Mouse (Mus musculus) kidney, embryonic 16.5 days (tissue): Measurements from ENCODE around the gene Sytl3. TPM values are rescaled to one million over a fixed set of nuclear protein-coding genes. Genes with fewer than 3 reads are reported as not detected.

Source experiments
- ATAC-seq: fragments of 200-750 bp; cut with Nextera tagmentation; 2 replicates; pipeline ENCODE4 v1.8.0; 2017; ENCODE audit warnings: moderate TSS enrichment; ENCODE audit not compliant: low FRiP score, low TSS enrichment
- H3K27ac ChIP-seq: fragments of 300-500 bp; sonication (generic); 2 replicates; pipeline ENCODE4 v1.5.1; 2014; ENCODE audit warnings: low read length
- H3K27me3 ChIP-seq: fragments of 300-500 bp; sonication (generic); 2 replicates; pipeline ENCODE4 v1.6.1; 2014; ENCODE audit warnings: low read length, control low read depth, mixed read lengths; ENCODE audit not compliant: insufficient read depth
- H3K36me3 ChIP-seq: fragments of 300-500 bp; sonication (generic); 2 replicates; pipeline ENCODE4 v1.6.1; 2014; ENCODE audit warnings: low read length, control low read depth, mixed read lengths; ENCODE audit not compliant: insufficient read depth
- H3K4me1 ChIP-seq: fragments of 300-500 bp; sonication (generic); 2 replicates; pipeline ENCODE4 v1.6.1; 2014; ENCODE audit warnings: low read length, control low read depth, mixed read lengths; ENCODE audit not compliant: insufficient read depth
- H3K4me2 ChIP-seq: fragments of 300-500 bp; sonication (generic); replicated peaks from 2 replicates; pipeline ENCODE4 v1.6.1; 2014; ENCODE audit warnings: low read depth, low read length
- H3K4me3 ChIP-seq: fragments of 300-500 bp; sonication (generic); 2 replicates; pipeline ENCODE4 v1.5.1; 2014; ENCODE audit warnings: mild to moderate bottlenecking, low read length
- H3K9ac ChIP-seq: fragments of 300-500 bp; sonication (generic); replicated peaks from 2 replicates; pipeline ENCODE4 v1.6.1; 2014; ENCODE audit warnings: low read length
- H3K9me3 ChIP-seq: fragments of 300-500 bp; sonication (generic); 2 replicates; pipeline ENCODE4 v1.6.1; 2016; ENCODE audit warnings: low read length, control low read depth
- WGBS: fragments of 180-500 bp; shearing (Covaris S2); extraction: QIAGEN DNeasy Blood & Tissue Kit; methylation state at CpG from one replicate; pipeline ENCODE4 v1.1.7; 2014; 5-methylcytosine and 5-hydroxymethylcytosine counted together
- polyA plus RNA-seq: library from polyadenylated mRNA; unstranded; fragments of >200 nt; fragmentation: Nextera tagmentation; extraction: Ambion mirVana; gene quantifications from 2 replicates; pipeline ENCODE4 v1.2.1, GENCODE M21; 2015

Gene Sytl3
- polyA plus RNA-seq, 1 experiment from 2014 or later: 1.2 TPM

DNA sequence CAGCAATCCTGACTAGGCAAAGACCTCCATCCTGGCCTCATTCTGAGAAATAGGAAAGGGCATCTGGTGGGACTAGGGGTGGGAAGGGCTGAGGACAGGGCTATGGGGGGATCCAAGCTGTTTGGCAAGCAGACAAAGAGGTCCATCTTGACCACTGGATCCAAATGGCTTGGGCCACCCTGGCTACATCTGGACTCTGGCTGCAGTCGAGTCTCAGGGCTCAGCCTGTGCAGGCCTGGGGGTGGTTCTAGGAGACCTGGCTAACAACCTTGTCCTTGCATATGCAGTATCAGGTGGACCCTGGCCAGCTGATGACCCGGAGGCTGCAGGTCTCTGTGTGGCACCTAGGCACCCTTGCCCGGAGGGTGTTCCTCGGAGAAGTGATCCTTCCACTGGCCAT is 73.8 kb downstream of the Sytl3 start:
- peaks cover 15% of the 10 kb centered on the region; the same call in 1 of the 2 replicates for H3K4me1 ChIP-seq
- H3K4me3 ChIP-seq: no peak overlapping the region
- peaks cover 1% of the 10 kb centered on the region; the same call in 1 of the 2 replicates for H3K36me3 ChIP-seq
- 92% methylated on average over 4 of the region's 4 CpGs for WGBS
- H3K9me3 ChIP-seq: no peaks in the 10 kb centered on the region
- no peak overlapping the region for H3K9ac ChIP-seq
- no peak for ATAC-seq
- no peak overlapping the region for H3K4me2 ChIP-seq
- no peaks in the 10 kb centered on the region for H3K27me3 ChIP-seq
- H3K27ac ChIP-seq: no peak overlapping the region

DNA sequence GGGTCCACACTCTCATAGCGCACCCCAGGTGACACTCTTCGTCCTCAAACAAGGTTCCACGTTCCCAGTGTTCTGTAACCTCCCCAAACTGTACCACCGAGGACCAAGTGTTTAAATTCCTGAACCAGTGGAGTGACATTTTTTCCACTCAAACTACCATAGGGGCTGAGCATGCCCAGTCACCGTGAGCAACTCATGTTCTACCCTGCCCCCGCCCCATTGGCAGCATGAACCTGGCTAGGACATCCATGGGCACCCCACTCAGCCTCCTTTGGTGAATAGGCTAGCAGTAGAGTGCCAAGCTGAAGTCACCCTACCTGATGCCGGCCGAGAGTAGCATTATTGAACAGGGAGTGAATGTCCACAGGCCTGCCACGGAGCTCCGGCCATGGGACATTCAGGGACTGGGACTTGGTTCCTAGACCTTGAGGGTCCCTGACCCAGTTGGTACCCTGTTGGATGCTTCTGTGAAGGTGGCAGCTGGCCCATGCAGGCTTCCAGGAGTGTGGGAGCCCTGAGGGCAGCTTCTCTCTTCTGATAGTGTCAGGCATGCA is 74.5 kb downstream of the Sytl3 start:
- no peak overlapping the region for H3K9ac ChIP-seq
- H3K27me3 ChIP-seq: no peaks in the 10 kb centered on the region
- peaks cover 9% of the 10 kb centered on the region; the same call in 1 of the 2 replicates for H3K36me3 ChIP-seq
- ATAC-seq: no peak
- H3K4me2 ChIP-seq: no peak overlapping the region
- H3K9me3 ChIP-seq: no peaks in the 10 kb centered on the region
- no peak overlapping the region for H3K4me3 ChIP-seq
- H3K4me1 ChIP-seq: peaks cover 15% of the 10 kb centered on the region; the same call in 1 of the 2 replicates
- no peak overlapping the region for H3K27ac ChIP-seq
- WGBS: 90% methylated on average over 10 of the region's 10 CpGs

DNA sequence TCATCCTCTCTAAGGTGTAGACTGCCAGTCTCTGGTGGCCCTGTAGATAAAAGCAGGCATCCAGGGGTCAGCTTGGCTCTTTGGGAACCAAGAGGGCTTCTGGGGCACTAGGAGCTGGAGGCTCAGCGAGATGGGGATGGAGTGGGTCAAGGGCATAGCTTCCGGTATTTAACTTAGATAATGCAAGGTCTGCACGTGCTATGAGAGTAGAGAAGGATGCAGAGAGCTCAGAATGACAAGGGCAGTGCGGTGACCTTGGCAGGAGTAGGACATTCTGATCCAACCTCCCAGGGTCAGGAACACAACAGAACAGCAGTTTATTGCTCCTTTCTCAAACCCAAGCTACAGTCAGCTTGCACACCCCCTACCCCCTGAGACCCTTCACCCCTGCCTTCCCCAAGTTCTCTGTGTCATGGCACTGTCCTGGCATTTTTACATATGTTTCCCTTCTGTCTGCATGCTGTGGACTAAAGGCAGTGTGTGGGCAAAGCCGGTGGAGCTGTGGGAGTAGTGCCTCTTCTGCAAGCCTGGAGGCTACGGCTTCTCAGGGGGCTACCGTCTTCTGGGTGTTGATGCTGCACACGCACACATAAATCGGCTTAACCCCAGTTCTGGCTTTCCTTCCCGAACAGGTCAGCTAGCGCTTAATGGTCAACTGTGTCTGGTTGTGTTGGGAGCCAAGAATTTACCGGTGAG is 76.0 kb downstream of the Sytl3 start:
- H3K27ac ChIP-seq: no peak overlapping the region; the same call in 1 of the 2 replicates
- no peaks in the 10 kb centered on the region for H3K27me3 ChIP-seq
- 81% methylated on average over 12 of the region's 12 CpGs for WGBS
- peaks cover 9% of the 10 kb centered on the region; the same call in 1 of the 2 replicates for H3K4me1 ChIP-seq
- no peak overlapping the region for H3K9ac ChIP-seq
- H3K4me2 ChIP-seq: no peak overlapping the region
- H3K9me3 ChIP-seq: no peaks in the 10 kb centered on the region
- no peak for ATAC-seq
- peaks cover 20% of the 10 kb centered on the region for H3K36me3 ChIP-seq
- H3K4me3 ChIP-seq: no peak overlapping the region

GRCm38 (mm10) chr17:6736306-6737272 is 77.7 kb downstream of the Sytl3 start:
- ATAC-seq: no peak
- H3K9ac ChIP-seq: no peak overlapping the region
- H3K4me1 ChIP-seq: peaks cover 7% of the 10 kb centered on the region; the same call in 1 of the 2 replicates
- H3K9me3 ChIP-seq: no peaks in the 10 kb centered on the region
- H3K4me2 ChIP-seq: no peak overlapping the region
- peaks cover 36% of the 10 kb centered on the region for H3K36me3 ChIP-seq
- H3K27me3 ChIP-seq: no peaks in the 10 kb centered on the region
- H3K4me3 ChIP-seq: no peak overlapping the region
- WGBS: 54% methylated on average over 15 of the region's 15 CpGs
- peak overlapping the region; percentile 40; the same call in 1 of the 2 replicates for H3K27ac ChIP-seq

DNA sequence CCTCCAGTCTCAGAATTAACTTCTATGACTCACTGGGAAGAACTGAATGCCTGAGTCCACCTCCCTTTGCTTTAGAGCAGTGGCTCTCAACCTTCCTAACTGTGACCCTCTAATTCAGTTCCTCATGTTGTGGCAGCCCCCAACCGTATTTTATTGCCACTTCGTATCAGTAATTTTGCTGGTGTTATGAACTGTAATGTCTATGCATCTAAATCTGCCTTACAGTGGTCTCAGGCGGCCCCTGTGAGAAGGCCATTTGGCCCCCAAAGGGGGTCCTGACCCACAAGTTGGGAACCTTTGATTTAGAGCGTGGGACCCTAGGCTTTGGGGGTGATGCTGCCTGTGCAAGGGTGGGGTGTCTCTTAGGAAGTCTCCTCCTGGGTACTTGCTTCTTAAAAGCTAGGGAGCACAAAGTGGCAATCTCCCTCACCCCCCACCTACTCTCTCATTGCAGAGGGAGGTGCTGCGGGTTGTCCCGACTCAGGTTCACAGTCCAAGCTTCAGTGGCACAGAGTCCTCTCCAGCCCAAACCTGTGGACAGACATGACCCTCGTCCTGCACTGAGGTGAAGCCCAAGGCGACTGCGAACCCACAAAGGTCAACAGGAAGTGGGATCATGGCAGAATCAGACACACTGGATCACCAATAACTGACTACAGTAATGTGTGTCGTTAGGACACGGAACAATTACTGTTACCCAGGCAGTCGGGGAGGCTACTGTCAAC is 78.5 kb downstream of the Sytl3 start:
- H3K9ac ChIP-seq: no peak overlapping the region
- no peak for ATAC-seq
- WGBS: 80% methylated on average over 12 of the region's 12 CpGs
- H3K9me3 ChIP-seq: no peaks in the 10 kb centered on the region
- H3K27me3 ChIP-seq: no peaks in the 10 kb centered on the region
- H3K27ac ChIP-seq: no peak overlapping the region
- peaks cover 13% of the 10 kb centered on the region for H3K4me1 ChIP-seq
- H3K4me2 ChIP-seq: no peak overlapping the region
- peaks cover 44% of the 10 kb centered on the region for H3K36me3 ChIP-seq
- no peak overlapping the region for H3K4me3 ChIP-seq

GRCm38 (mm10) chr17:6738836-6739235 is 79.9 kb downstream of the Sytl3 start:
- H3K36me3 ChIP-seq: peaks cover 46% of the 10 kb centered on the region
- H3K27me3 ChIP-seq: no peaks in the 10 kb centered on the region
- H3K9ac ChIP-seq: no peak overlapping the region
- WGBS: 70% methylated on average over 7 of the region's 7 CpGs
- H3K9me3 ChIP-seq: no peaks in the 10 kb centered on the region
- H3K4me2 ChIP-seq: no peak overlapping the region
- H3K4me3 ChIP-seq: no peak overlapping the region
- H3K27ac ChIP-seq: no peak overlapping the region
- ATAC-seq: no peak
- H3K4me1 ChIP-seq: peaks cover 27% of the 10 kb centered on the region

DNA sequence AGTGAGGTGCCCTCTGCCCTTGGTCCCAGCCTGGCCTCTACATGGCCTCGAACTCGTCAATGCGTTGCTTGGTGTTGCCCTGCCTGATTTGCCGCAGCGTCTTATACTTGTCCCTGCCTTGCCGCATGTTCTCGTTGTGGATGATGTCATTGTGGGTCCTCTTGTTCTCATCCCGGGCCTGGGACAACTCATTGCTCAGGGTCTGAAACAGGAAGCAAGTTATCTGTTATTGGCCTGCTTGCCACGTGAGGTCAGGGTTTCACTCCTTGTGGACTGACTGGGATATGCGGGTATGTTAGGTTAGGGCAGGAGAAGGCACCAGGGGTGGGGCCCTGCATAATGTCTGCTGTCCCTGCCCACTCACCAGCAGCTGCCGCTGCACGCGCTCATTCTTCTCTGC is 80.4 kb downstream of the Sytl3 start:
- no peaks in the 10 kb centered on the region for H3K9me3 ChIP-seq
- no peak overlapping the region for H3K4me2 ChIP-seq
- no peaks in the 10 kb centered on the region for H3K27me3 ChIP-seq
- H3K4me1 ChIP-seq: peaks cover 31% of the 10 kb centered on the region
- H3K4me3 ChIP-seq: no peak overlapping the region
- peaks cover 46% of the 10 kb centered on the region for H3K36me3 ChIP-seq
- no peak overlapping the region for H3K9ac ChIP-seq
- H3K27ac ChIP-seq: no peak overlapping the region
- no peak for ATAC-seq
- WGBS: 90% methylated on average over 13 of the region's 13 CpGs

DNA sequence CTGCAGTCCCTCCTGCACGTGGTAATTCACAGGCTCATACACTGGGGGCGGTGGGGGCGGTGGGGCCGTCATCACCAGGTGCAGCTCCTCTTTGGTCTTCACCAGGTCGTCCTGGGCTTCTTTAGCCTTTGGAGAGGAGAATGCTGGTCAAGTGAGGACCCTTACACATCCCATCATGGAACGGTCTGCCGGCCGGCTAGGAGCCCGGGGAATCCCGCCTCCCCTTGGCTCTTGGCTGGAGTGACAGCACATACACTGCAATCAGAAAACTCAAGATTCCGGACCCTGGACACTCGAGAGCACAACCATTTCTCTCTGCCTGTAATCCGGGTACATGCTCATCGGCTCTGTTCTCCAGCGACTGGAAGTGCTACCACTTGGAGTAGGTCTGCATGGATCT is 80.9 kb downstream of the Sytl3 start:
- WGBS: 90% methylated on average over 15 of the region's 15 CpGs
- H3K9me3 ChIP-seq: no peaks in the 10 kb centered on the region
- no peak for ATAC-seq
- no peak overlapping the region for H3K4me3 ChIP-seq
- no peak overlapping the region for H3K9ac ChIP-seq
- H3K4me1 ChIP-seq: peaks cover 36% of the 10 kb centered on the region
- no peak overlapping the region for H3K27ac ChIP-seq
- H3K36me3 ChIP-seq: peaks cover 46% of the 10 kb centered on the region
- no peaks in the 10 kb centered on the region for H3K27me3 ChIP-seq
- no peak overlapping the region for H3K4me2 ChIP-seq
